Mouse (Mus musculus) forebrain, embryonic 13.5 days (tissue): Measurements from ENCODE around the gene Foxp1. TPM values are rescaled to one million over a fixed set of nuclear protein-coding genes. Genes with fewer than 3 reads are reported as not detected.
A peak's percentile ranks its signal among the peaks of the same experiment; 100 is the strongest.

Source experiments
- ATAC-seq: fragments of 200-750 bp; cut with Nextera tagmentation; 2 replicates; pipeline ENCODE4 v1.8.0; 2017
- H3K27ac ChIP-seq: fragments of 300-500 bp; sonication (generic); 2 replicates; pipeline ENCODE4 v1.5.1; 2015; ENCODE audit warnings: inconsistent platforms, mild to moderate bottlenecking, moderate library complexity
- H3K27me3 ChIP-seq: fragments of 300-500 bp; sonication (generic); 2 replicates; pipeline ENCODE4 v1.6.1; 2015; ENCODE audit warnings: mild to moderate bottlenecking, inconsistent platforms
- H3K36me3 ChIP-seq: fragments of 300-500 bp; sonication (generic); 2 replicates; pipeline ENCODE4 v1.6.1; 2015; ENCODE audit warnings: mild to moderate bottlenecking, inconsistent platforms; ENCODE audit not compliant: poor library complexity, severe bottlenecking
- H3K4me1 ChIP-seq: fragments of 300-500 bp; sonication (generic); 2 replicates; pipeline ENCODE4 v1.6.1; 2015; ENCODE audit warnings: inconsistent platforms
- H3K4me2 ChIP-seq: fragments of 300-500 bp; sonication (generic); 2 replicates; pipeline ENCODE4 v1.6.1; 2015; ENCODE audit warnings: inconsistent platforms, mild to moderate bottlenecking, moderate library complexity
- H3K4me3 ChIP-seq: fragments of 300-500 bp; sonication (generic); 2 replicates; pipeline ENCODE4 v1.5.1; 2015; ENCODE audit warnings: mild to moderate bottlenecking, inconsistent platforms
- H3K9ac ChIP-seq: fragments of 300-500 bp; sonication (generic); 2 replicates; pipeline ENCODE4 v1.6.1; 2015; ENCODE audit warnings: mild to moderate bottlenecking, inconsistent platforms
- H3K9me3 ChIP-seq: fragments of 300-500 bp; sonication (generic); replicated peaks from 2 replicates; pipeline ENCODE4 v1.6.1; 2016; ENCODE audit warnings: inconsistent platforms
- WGBS: fragments of 180-500 bp; shearing (Covaris S2); methylation state at CpG from one replicate; pipeline ENCODE4 v1.1.7; 2015; 5-methylcytosine and 5-hydroxymethylcytosine counted together
- polyA plus RNA-seq: library from polyadenylated mRNA; unstranded; fragments of >200 nt; fragmentation: Nextera tagmentation; extraction: Ambion mirVana; gene quantifications from 2 replicates; pipeline ENCODE4 v1.2.1, GENCODE M21; 2015

Gene Foxp1
- polyA plus RNA-seq, 1 experiment from 2014 or later: 51.3 TPM

DNA sequence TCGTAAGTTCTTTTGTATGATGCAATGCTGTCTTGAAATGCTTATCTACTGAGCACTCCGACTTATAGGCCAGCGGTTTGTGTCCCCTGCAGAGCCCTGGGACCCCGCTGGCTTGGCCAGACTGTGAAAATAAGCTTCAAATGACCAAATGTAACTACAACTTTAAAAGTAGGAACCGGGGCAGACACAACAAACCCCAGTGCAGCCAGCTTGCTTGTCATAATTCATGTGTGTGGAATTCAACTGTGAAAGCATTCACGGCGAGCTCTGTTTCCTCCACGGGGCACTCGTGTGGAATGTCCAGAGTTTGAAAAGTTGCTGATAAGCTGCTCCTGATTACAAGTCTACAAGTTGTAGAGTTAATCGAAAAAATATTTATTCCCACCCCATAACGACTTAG, 71.0 kb downstream of the Foxp1 start:
- H3K27me3 ChIP-seq: no peaks in the 10 kb centered on the region
- H3K27ac ChIP-seq: no peak overlapping the region
- 54% methylated on average over 11 of the region's 11 CpGs for WGBS
- no peak overlapping the region for H3K4me3 ChIP-seq
- no peak for ATAC-seq
- no peaks in the 10 kb centered on the region for H3K36me3 ChIP-seq
- no peaks in the 10 kb centered on the region for H3K4me1 ChIP-seq
- no peak overlapping the region for H3K4me2 ChIP-seq
- no peak overlapping the region for H3K9ac ChIP-seq
- no peaks in the 10 kb centered on the region for H3K9me3 ChIP-seq

- no peak for ATAC-seq
Measured at GRCm38 (mm10) chr6:99447447-99447846, 75.1 kb downstream of the Foxp1 start.

DNA sequence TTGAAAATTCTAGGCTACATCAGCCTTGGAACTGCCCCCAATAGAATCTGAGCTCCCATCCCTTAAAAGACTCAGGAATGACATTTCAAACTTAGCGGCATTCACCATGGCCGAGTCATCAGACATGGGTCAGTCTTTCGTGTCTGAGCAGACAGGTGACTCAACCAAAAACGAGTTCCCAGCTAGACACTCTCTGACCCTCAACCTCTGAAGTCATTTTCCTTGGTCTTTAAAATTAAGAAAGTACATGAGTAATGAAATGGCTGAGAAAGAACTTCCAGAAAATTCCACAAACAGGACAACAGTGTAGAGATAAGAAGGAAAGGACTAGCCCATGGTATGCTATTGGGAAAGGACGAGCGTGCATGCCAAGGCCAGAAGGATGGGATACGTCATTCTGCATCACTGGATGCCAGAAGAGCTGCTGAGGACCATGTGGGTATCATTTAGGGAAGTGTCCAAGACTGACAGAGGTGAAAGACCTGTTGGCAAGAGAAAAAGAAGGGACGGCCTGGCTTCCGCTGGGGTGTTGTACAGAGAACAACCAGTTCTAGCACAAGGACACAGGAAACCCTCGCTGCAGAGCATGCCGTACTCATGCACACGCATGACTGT, 75.6 kb downstream of the Foxp1 start:
- ATAC-seq: no peak
- H3K27me3 ChIP-seq: peaks cover 5% of the 10 kb centered on the region; the same call in 1 of the 2 replicates
- no peak overlapping the region for H3K4me3 ChIP-seq
- no peaks in the 10 kb centered on the region for H3K9me3 ChIP-seq
- H3K27ac ChIP-seq: no peak overlapping the region
- no peaks in the 10 kb centered on the region for H3K36me3 ChIP-seq
- no peak overlapping the region for H3K4me2 ChIP-seq
- H3K9ac ChIP-seq: no peak overlapping the region
- WGBS: 95% methylated on average over 12 of the region's 12 CpGs
- no peaks in the 10 kb centered on the region for H3K4me1 ChIP-seq

More at GRCm38 (mm10) chr6:99447447-99447846, 75.1 kb downstream of the Foxp1 start:
- Histone ChIP-seq H3K27ac (no peak overlapping the region), H3K4me2 (no peak overlapping the region), H3K9ac (no peak overlapping the region), H3K36me3 (no peaks in the 10 kb centered on the region), H3K4me3 (no peak overlapping the region), H3K4me1 (no peaks in the 10 kb centered on the region), H3K27me3 (no peaks in the 10 kb centered on the region), H3K9me3 (no peaks in the 10 kb centered on the region)
- WGBS: 90% methylated on average over 4 of the region's 4 CpGs

DNA sequence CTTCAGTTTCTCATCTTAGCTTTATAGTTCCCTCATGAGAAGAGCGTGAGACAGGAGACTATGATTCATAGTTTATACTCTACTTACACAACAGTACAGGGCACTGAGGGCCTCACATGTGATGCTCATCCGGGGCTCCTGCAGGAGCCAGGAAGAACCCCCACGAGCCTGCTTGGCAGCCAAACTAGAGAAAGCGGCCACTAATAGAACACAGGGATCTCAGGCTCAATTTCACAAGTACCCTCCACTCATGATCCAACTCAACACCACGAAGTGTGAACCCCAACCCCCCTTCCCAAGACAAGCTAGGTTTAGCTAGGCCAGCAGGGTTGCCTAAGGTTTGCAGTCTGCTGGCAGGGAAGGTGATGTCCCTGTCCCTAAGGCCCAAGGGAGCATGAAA, 79.1 kb downstream of the Foxp1 start:
- ATAC-seq: no peak
- Histone ChIP-seq H3K27me3 (peaks cover 5% of the 10 kb centered on the region; the same call in 1 of the 2 replicates), H3K4me2 (no peak overlapping the region), H3K4me3 (no peak overlapping the region), H3K4me1 (peaks cover 31% of the 10 kb centered on the region), H3K9me3 (no peaks in the 10 kb centered on the region), H3K36me3 (no peaks in the 10 kb centered on the region), H3K9ac (no peak overlapping the region), H3K27ac (no peak overlapping the region)
- WGBS: 89% methylated on average over 5 of the region's 5 CpGs

- no peak for ATAC-seq
- Histone ChIP-seq H3K4me1 (peaks cover 37% of the 10 kb centered on the region), H3K4me2 (no peak overlapping the region), H3K4me3 (no peak overlapping the region), H3K27me3 (peaks cover 5% of the 10 kb centered on the region; the same call in 1 of the 2 replicates), H3K27ac (no peak overlapping the region), H3K9ac (no peak overlapping the region), H3K9me3 (no peaks in the 10 kb centered on the region), H3K36me3 (no peaks in the 10 kb centered on the region)
- WGBS: 54% methylated on average over 7 of the region's 7 CpGs
Measured at GRCm38 (mm10) chr6:99441100-99441499, 81.4 kb downstream of the Foxp1 start.

- no peak overlapping the region for H3K4me2 ChIP-seq
- no peaks in the 10 kb centered on the region for H3K9me3 ChIP-seq
- H3K4me1 ChIP-seq: peaks cover 37% of the 10 kb centered on the region
- H3K36me3 ChIP-seq: no peaks in the 10 kb centered on the region
- H3K4me3 ChIP-seq: no peak overlapping the region
- peaks cover 5% of the 10 kb centered on the region; the same call in 1 of the 2 replicates for H3K27me3 ChIP-seq
- ATAC-seq: no peak
- 91% methylated on average over 2 of the region's 2 CpGs for WGBS
- H3K27ac ChIP-seq: no peak overlapping the region
- H3K9ac ChIP-seq: no peak overlapping the region
Measured at GRCm38 (mm10) chr6:99440606-99441005, 81.9 kb downstream of the Foxp1 start.

DNA sequence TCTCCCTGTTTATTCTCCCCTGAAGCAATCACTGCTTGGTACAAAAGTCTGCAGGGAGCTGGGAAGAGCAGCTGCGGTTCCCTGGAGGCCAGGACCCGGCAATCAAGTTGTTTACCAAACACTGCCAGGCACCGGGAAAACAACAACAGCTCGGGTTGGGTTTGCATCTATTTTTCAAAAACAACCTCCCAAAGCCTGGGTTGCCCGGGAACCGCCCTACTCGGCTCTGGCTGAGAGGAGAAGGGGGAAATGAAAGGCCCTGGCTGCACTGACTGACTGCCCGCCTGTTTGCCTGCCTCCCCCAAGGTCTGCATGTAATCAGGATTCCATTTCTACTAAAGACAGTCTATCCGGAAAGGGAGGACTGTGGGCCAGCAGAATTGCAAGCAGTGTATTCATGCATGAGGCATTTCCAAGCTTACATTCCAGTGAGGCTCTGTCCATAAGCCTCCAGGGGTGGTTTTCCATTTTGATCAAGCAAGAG, 82.6 kb downstream of the Foxp1 start:
- Histone ChIP-seq H3K4me3 (no peak overlapping the region), H3K27me3 (peaks cover 5% of the 10 kb centered on the region; the same call in 1 of the 2 replicates), H3K36me3 (peaks cover 3% of the 10 kb centered on the region; the same call in 1 of the 2 replicates), H3K4me1 (peaks cover 37% of the 10 kb centered on the region), H3K4me2 (peak overlapping the region; percentile 35), H3K27ac (peak overlapping the region; percentile 16; the same call in 1 of the 2 replicates), H3K9ac (peak overlapping the region; percentile 41; the same call in 1 of the 2 replicates), H3K9me3 (no peaks in the 10 kb centered on the region)
- WGBS: 3% methylated on average over 9 of the region's 9 CpGs
- peak; percentile 55; the same call in 1 of the 2 replicates for ATAC-seq

GRCm38 (mm10) chr6:99439214-99439877, 83.2 kb downstream of the Foxp1 start:
- Histone ChIP-seq H3K4me3 (no peak overlapping the region), H3K36me3 (peaks cover 9% of the 10 kb centered on the region), H3K4me2 (peak overlapping the region; percentile 35), H3K27ac (peak overlapping the region; percentile 16; the same call in 1 of the 2 replicates), H3K9me3 (no peaks in the 10 kb centered on the region), H3K9ac (0 out of 2 replicates have a peak overlapping the region, but pooled peaks have one; percentile 41), H3K27me3 (peaks cover 5% of the 10 kb centered on the region; the same call in 1 of the 2 replicates), H3K4me1 (peaks cover 37% of the 10 kb centered on the region)
- 0 out of 2 replicates have a peak, but pooled peaks have one; percentile 41 for ATAC-seq
- 2% methylated on average over 9 of the region's 9 CpGs for WGBS

DNA sequence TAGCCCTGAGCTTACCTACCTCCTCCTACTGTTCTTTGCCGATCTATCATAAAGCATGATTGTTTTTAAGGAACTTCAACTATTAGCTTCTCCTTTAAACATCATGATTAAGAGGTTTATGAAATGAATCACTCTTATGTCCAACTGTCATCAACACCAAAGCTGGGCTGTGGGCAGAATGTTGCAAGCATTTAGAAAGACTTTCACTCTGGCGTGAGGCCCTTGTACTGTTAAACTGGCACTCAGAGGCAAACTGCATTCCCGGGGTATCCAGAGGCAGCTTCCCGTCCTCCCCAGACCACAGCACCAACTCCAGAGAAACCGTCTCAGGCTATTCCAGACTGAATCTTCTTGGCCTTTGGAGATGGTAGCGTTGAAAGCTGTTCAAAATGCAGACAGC, 86.2 kb downstream of the Foxp1 start:
- H3K27me3 ChIP-seq: no peaks in the 10 kb centered on the region; the same call in 1 of the 2 replicates
- ATAC-seq: no peak
- H3K4me1 ChIP-seq: peaks cover 39% of the 10 kb centered on the region
- no peak overlapping the region for H3K9ac ChIP-seq
- no peak overlapping the region for H3K4me3 ChIP-seq
- no peak overlapping the region for H3K27ac ChIP-seq
- WGBS: 90% methylated on average over 6 of the region's 6 CpGs
- H3K36me3 ChIP-seq: peaks cover 14% of the 10 kb centered on the region
- H3K4me2 ChIP-seq: no peak overlapping the region
- no peaks in the 10 kb centered on the region for H3K9me3 ChIP-seq

DNA sequence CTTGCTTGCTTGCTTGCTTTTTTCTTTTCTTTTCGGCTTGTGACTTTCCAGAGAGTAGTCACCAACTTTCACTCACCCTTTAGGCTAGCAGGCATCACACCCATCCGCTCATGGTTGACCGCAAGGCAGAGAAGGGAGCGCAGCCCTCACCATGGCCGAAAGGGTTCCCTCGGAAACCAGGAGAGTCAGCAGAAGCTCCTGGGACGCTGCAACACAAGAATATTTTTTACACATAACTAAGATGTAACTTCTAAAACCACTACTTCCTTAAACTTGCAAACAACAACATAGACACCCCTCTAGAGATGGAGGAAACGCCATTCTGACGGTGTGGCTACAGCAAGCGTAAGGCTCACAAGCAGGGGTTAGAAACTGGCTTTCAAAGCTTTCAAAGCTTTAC, 87.4 kb downstream of the Foxp1 start:
- Histone ChIP-seq H3K4me2 (no peak overlapping the region), H3K27ac (no peak overlapping the region), H3K27me3 (no peaks in the 10 kb centered on the region; the same call in 1 of the 2 replicates), H3K4me3 (no peak overlapping the region), H3K9ac (no peak overlapping the region), H3K36me3 (peaks cover 14% of the 10 kb centered on the region), H3K9me3 (no peaks in the 10 kb centered on the region), H3K4me1 (peaks cover 27% of the 10 kb centered on the region)
- ATAC-seq: no peak
- 94% methylated on average over 10 of the region's 10 CpGs for WGBS

GRCm38 (mm10) chr6:99433006-99433405, 89.5 kb downstream of the Foxp1 start:
- peaks cover 14% of the 10 kb centered on the region for H3K36me3 ChIP-seq
- no peaks in the 10 kb centered on the region for H3K27me3 ChIP-seq
- WGBS: 86% methylated on average over 9 of the region's 9 CpGs
- H3K4me2 ChIP-seq: no peak overlapping the region
- no peak overlapping the region for H3K9ac ChIP-seq
- no peak overlapping the region for H3K27ac ChIP-seq
- no peak for ATAC-seq
- peaks cover 7% of the 10 kb centered on the region for H3K4me1 ChIP-seq
- H3K4me3 ChIP-seq: no peak overlapping the region
- no peaks in the 10 kb centered on the region for H3K9me3 ChIP-seq

GRCm38 (mm10) chr6:99431941-99432340, 90.6 kb downstream of the Foxp1 start:
- H3K4me2 ChIP-seq: no peak overlapping the region
- H3K36me3 ChIP-seq: peaks cover 14% of the 10 kb centered on the region
- H3K9ac ChIP-seq: no peak overlapping the region
- H3K27ac ChIP-seq: no peak overlapping the region
- H3K4me3 ChIP-seq: no peak overlapping the region
- 78% methylated on average over 4 of the region's 4 CpGs for WGBS
- 0 out of 2 replicates have a peak, but pooled peaks cover 6% of the 10 kb centered on the region for H3K4me1 ChIP-seq
- no peaks in the 10 kb centered on the region for H3K27me3 ChIP-seq
- no peaks in the 10 kb centered on the region for H3K9me3 ChIP-seq
- no peak for ATAC-seq
